Mouse (Mus musculus) adipose tissue, adult 10 weeks (tissue): ENCODE data around the gene Serpinb9g. TPM values are rescaled to one million over a fixed set of nuclear protein-coding genes. Genes with fewer than 3 reads are reported as not detected.

Experiments used
- polyA plus RNA-seq: library from polyadenylated mRNA; stranded (reverse); fragments of 350-450 nt; fragmentation: Illumina TruSeq; extraction: RNeasy Lipid Tissue Mini Kit (QIAGEN cat#74804); gene quantifications from one replicate; pipeline ENCODE4 v1.2.3, GENCODE M21; 2014; ENCODE audit warnings: low read depth, low replicate concordance

Serpinb9g gene
- not detected for polyA plus RNA-seq

DNA sequence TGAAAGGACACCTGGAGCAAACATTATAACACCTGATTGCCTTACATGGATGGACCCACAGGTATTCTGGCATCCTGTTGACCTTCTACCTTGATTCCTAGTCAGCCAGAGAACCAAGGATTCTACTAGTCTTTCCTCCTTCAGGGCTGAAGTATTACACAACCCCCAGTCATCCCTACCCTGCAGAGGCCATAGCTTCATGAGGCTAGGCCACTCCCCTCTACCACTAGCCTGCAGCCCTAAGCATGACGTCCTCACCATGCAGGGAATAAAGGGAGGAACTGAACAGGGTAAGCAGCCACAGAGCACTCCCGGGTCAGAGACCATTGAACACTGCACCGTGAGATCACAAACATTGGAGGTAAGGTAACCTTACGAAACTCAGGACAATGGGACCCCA, at the start of gene Serpinb9g:
Gene Serpinb9g (plus strand): TSS at position 301 of the 400 bp plus-strand sequence.

Other genes with a start within 250 kb of the Serpinb9g start
- gene Serpinb9e, start 235.2 kb upstream of the Serpinb9g start, polyA plus RNA-seq: not detected
- not detected for gene Serpinb9f, start 160.7 kb upstream of the Serpinb9g start, polyA plus RNA-seq
- not detected for gene Gm11397, start 89.0 kb upstream of the Serpinb9g start, polyA plus RNA-seq
- gene Serpinb6d, start 176.6 kb downstream of the Serpinb9g start, polyA plus RNA-seq: not detected